Mouse (Mus musculus) gastrocnemius, postnatal 36 days (tissue): Measurements from ENCODE around the gene Fntb. TPM values are rescaled to one million over a fixed set of nuclear protein-coding genes. Genes with fewer than 3 reads are reported as not detected.

Experiments
- DNase-seq, 2 experiments: peaks; one replicate each; pipeline ENCODE4 v3.0.0; 2022
- intact Hi-C: fragments of 180-260 bp; cut with DNase I; formaldehyde crosslinking; loops from one replicate; pipeline ENCODE4 v1.15.1; 2025
- total RNA-seq, 2 experiments: library from RNA; stranded (reverse); gene quantifications; 2 replicates each; pipeline ENCODE4 v1.2.3; 2021

Gene Fntb
- total RNA-seq, 2 experiments from 2014 or later: 12.2 to 16.1 TPM

- DNase-seq: no peak
- intact Hi-C loops: loop anchor here (2.0 kb wide), 1 partner anchor 36 kb away; no protein-coding TSS in a partner anchor
Observed at GRCm38 (mm10) chr12:76874826-76875225, 109.4 kb downstream of the Fntb start.

GRCm38 (mm10) chr12:76879242-76879641, 113.9 kb downstream of the Fntb start:
- intact Hi-C loops: no loop called here
- peak in 1 of 2 experiments; percentile 47 for DNase-seq

GRCm38 (mm10) chr12:76880131-76880530, 114.7 kb downstream of the Fntb start:
- DNase-seq: no peak

GRCm38 (mm10) chr12:76883824-76884223, 118.4 kb downstream of the Fntb start:
- intact Hi-C loops: no loop called here
- DNase-seq: peak; percentile 77 to 92

More at GRCm38 (mm10) chr12:76880131-76880530, 114.7 kb downstream of the Fntb start:
- intact Hi-C loops: no loop called here

- no peak for DNase-seq
- intact Hi-C loops: loop anchor here (5.0 kb wide), 1 partner anchor 72 kb away; no protein-coding TSS in a partner anchor
Observed at GRCm38 (mm10) chr12:76885103-76885502, 119.7 kb downstream of the Fntb start.

GRCm38 (mm10) chr12:76886826-76887225, 121.4 kb downstream of the Fntb start:
- DNase-seq: no peak
- intact Hi-C loops: loop anchor here (5.0 kb wide), 1 partner anchor 70 kb away; no protein-coding TSS in a partner anchor

GRCm38 (mm10) chr12:76887941-76888340, 122.6 kb downstream of the Fntb start:
- intact Hi-C loops: loop anchor here (5.0 kb wide), 1 partner anchor 69 kb away; no protein-coding TSS in a partner anchor
- DNase-seq: no peak

GRCm38 (mm10) chr12:76889404-76890184, 124.2 kb downstream of the Fntb start:
- intact Hi-C loops: loop anchor here (5.0 kb wide), 1 partner anchor 68 kb away; no protein-coding TSS in a partner anchor

GRCm38 (mm10) chr12:76891160-76891559, 125.8 kb downstream of the Fntb start:
- intact Hi-C loops: no loop called here
- no peak for DNase-seq

More at GRCm38 (mm10) chr12:76889404-76890184, 124.2 kb downstream of the Fntb start:
- DNase-seq: no peak

- intact Hi-C loops: no loop called here
- DNase-seq: no peak
Observed at GRCm38 (mm10) chr12:76892910-76893695, 127.7 kb downstream of the Fntb start.

GRCm38 (mm10) chr12:76894792-76895559, 129.6 kb downstream of the Fntb start:
- intact Hi-C loops: no loop called here
- no peak for DNase-seq

- DNase-seq: no peak
- intact Hi-C loops: no loop called here
Observed at GRCm38 (mm10) chr12:76895777-76896176, 130.4 kb downstream of the Fntb start.

GRCm38 (mm10) chr12:76896566-76896965, 131.2 kb downstream of the Fntb start:
- intact Hi-C loops: no loop called here
- DNase-seq: no peak

- intact Hi-C loops: no loop called here
- no peak for DNase-seq
Observed at GRCm38 (mm10) chr12:76897006-76897405, 131.6 kb downstream of the Fntb start.

- intact Hi-C loops: no loop called here
- no peak for DNase-seq
Observed at GRCm38 (mm10) chr12:76898141-76898540, 132.8 kb downstream of the Fntb start.

- intact Hi-C loops: no loop called here
- no peak for DNase-seq
Observed at GRCm38 (mm10) chr12:76899261-76899975, 134.0 kb downstream of the Fntb start.

- DNase-seq: no peak
- intact Hi-C loops: loop anchor here (5.0 kb wide), 1 partner anchor 51 kb away; no protein-coding TSS in a partner anchor
Observed at GRCm38 (mm10) chr12:76901508-76902294, 136.3 kb downstream of the Fntb start.

- intact Hi-C loops: no loop called here
Observed at GRCm38 (mm10) chr12:76906278-76906677, 140.9 kb downstream of the Fntb start.

GRCm38 (mm10) chr12:76909218-76909617, 143.8 kb downstream of the Fntb start:
- no peak for DNase-seq
- intact Hi-C loops: no loop called here

More at GRCm38 (mm10) chr12:76906278-76906677, 140.9 kb downstream of the Fntb start:
- no peak for DNase-seq
